16 mouse cellular contexts compared by ENCODE assay signal in genomic region chr2:93805066-93805465, GRCm38 (mm10).
"Had no signal": no experiment of that assay in that cellular context is flagged by ENCODE, and none has a peak within 500 bp of the region (broad histone marks: within the 10 kb centered on the region; RNA-seq: fewer than 3 reads in every experiment).

No protein-coding gene starts in this region.

- H3K27ac ChIP-seq: layer of hippocampus, adult 2 months; limb, embryonic 13.5 days; midbrain, embryonic 10.5 days; midbrain, embryonic 15.5 days; neural tube, embryonic 13.5 days had no signal

- H3K4me1 ChIP-seq: limb, embryonic 13.5 days; midbrain, embryonic 15.5 days; neural tube, embryonic 13.5 days had no signal

- ATAC-seq: intestine, postnatal 0 days; midbrain, embryonic 15.5 days had no signal

- H3K4me3 ChIP-seq: layer of hippocampus, adult 2 months; limb, embryonic 13.5 days; midbrain, embryonic 10.5 days; midbrain, embryonic 15.5 days; neural tube, embryonic 13.5 days had no signal

- H3K9ac ChIP-seq: limb, embryonic 13.5 days; midbrain, embryonic 15.5 days; neural tube, embryonic 13.5 days had no signal

- H3K9me3 ChIP-seq: limb, embryonic 13.5 days; midbrain, embryonic 10.5 days; midbrain, embryonic 15.5 days; neural tube, embryonic 13.5 days had no signal

- H3K4me2 ChIP-seq: limb, embryonic 13.5 days; midbrain, embryonic 15.5 days; neural tube, embryonic 13.5 days had no signal

- DNase-seq: kidney, adult 8-10 months; kidney, postnatal 10 days; kidney, postnatal 4 days; left cerebral cortex, postnatal 4 days; lung, adult 18-20 months; retina, postnatal 1 day; right cerebral cortex, postnatal 4 days; spleen, adult 18-20 months; thymus, adult 2 months; thymus, postnatal 25 days had no signal

- H3K27me3 ChIP-seq: limb, embryonic 13.5 days; midbrain, embryonic 15.5 days; neural tube, embryonic 13.5 days had no signal
